Mouse (Mus musculus): ENCODE measurements around the gene Nr1i3. TPM values are rescaled to one million over a fixed set of nuclear protein-coding genes. Genes with fewer than 3 reads are reported as not detected.

Nr1i3 gene
- under 1 TPM; 0.12 to 0.15 TPM for total RNA-seq (2021)

GRCm38 (mm10) chr1:171213801-171214496 is at the start of gene Nr1i3:
Gene Nr1i3 (plus strand): TSS chr1:171213970.
- no peak for DNase-seq (ENCODE audit: extremely low spot score in 1 of 2, low spot score in 1 of 2)

- no peak for DNase-seq (ENCODE audit: extremely low spot score in 1 of 2, low spot score in 1 of 2)
Measured at GRCm38 (mm10) chr1:171164258-171164657, 49.5 kb upstream of the Nr1i3 start.

GRCm38 (mm10) chr1:171165629-171166345 is 48.0 kb upstream of the Nr1i3 start:
- DNase-seq (ENCODE audit: extremely low spot score in 1 of 2, low spot score in 1 of 2) = no peak

GRCm38 (mm10) chr1:171168906-171169305 is 44.9 kb upstream of the Nr1i3 start:
- DNase-seq (ENCODE audit: extremely low spot score in 1 of 2, low spot score in 1 of 2) = no peak

- no peak for DNase-seq (ENCODE audit: extremely low spot score in 1 of 2, low spot score in 1 of 2)
Measured at GRCm38 (mm10) chr1:171169913-171170312, 43.9 kb upstream of the Nr1i3 start.

GRCm38 (mm10) chr1:171171138-171171537 is 42.6 kb upstream of the Nr1i3 start:
- DNase-seq (ENCODE audit: extremely low spot score in 1 of 2, low spot score in 1 of 2) = no peak

- no peak for DNase-seq (ENCODE audit: extremely low spot score in 1 of 2, low spot score in 1 of 2)
Measured at GRCm38 (mm10) chr1:171172779-171173178, 41.0 kb upstream of the Nr1i3 start.

GRCm38 (mm10) chr1:171179487-171180171 is 34.1 kb upstream of the Nr1i3 start:
- DNase-seq (ENCODE audit: extremely low spot score in 1 of 2, low spot score in 1 of 2) = no peak

- no peak for DNase-seq (ENCODE audit: extremely low spot score in 1 of 2, low spot score in 1 of 2)
Measured at GRCm38 (mm10) chr1:171183025-171183424, 30.7 kb upstream of the Nr1i3 start.

- DNase-seq (ENCODE audit: extremely low spot score in 1 of 2, low spot score in 1 of 2) = no peak
Measured at GRCm38 (mm10) chr1:171183620-171184019, 30.1 kb upstream of the Nr1i3 start.

- DNase-seq (ENCODE audit: extremely low spot score in 1 of 2, low spot score in 1 of 2) = no peak
Measured at GRCm38 (mm10) chr1:171184314-171184713, 29.5 kb upstream of the Nr1i3 start.

- no peak for DNase-seq (ENCODE audit: extremely low spot score in 1 of 2, low spot score in 1 of 2)
Measured at GRCm38 (mm10) chr1:171185655-171186054, 28.1 kb upstream of the Nr1i3 start.

GRCm38 (mm10) chr1:171187851-171188700 is 25.7 kb upstream of the Nr1i3 start:
- no peak for DNase-seq (ENCODE audit: extremely low spot score in 1 of 2, low spot score in 1 of 2)

GRCm38 (mm10) chr1:171189046-171189445 is 24.7 kb upstream of the Nr1i3 start:
- DNase-seq (ENCODE audit: extremely low spot score in 1 of 2, low spot score in 1 of 2) = no peak

GRCm38 (mm10) chr1:171189476-171190114 is 24.2 kb upstream of the Nr1i3 start:
- no peak for DNase-seq (ENCODE audit: extremely low spot score in 1 of 2, low spot score in 1 of 2)

- DNase-seq (ENCODE audit: extremely low spot score in 1 of 2, low spot score in 1 of 2) = no peak
Measured at GRCm38 (mm10) chr1:171190832-171191231, 22.9 kb upstream of the Nr1i3 start.

- no peak for DNase-seq (ENCODE audit: extremely low spot score in 1 of 2, low spot score in 1 of 2)
Measured at GRCm38 (mm10) chr1:171192283-171192682, 21.5 kb upstream of the Nr1i3 start.

GRCm38 (mm10) chr1:171193093-171193840 is 20.5 kb upstream of the Nr1i3 start:
- DNase-seq (ENCODE audit: extremely low spot score in 1 of 2, low spot score in 1 of 2) = no peak

Data from layer of hippocampus, postnatal 25 days (tissue).